Mouse (Mus musculus): ENCODE measurements around the gene Pomt2. TPM values are rescaled to one million over a fixed set of nuclear protein-coding genes. Genes with fewer than 3 reads are reported as not detected.
"Not testable (repeated sequence)": the region's sequence is repeated elsewhere in the genome, so short reads cannot be mapped to it uniquely, and the experiment has no call there.

Gene Pomt2
- total and polyA plus RNA-seq, 2 experiments from 2014 or later: 12.0 to 40.7 TPM

GRCm38 (mm10) chr12:87160815-87161214 lies 13.0 kb upstream of the Pomt2 start:
- peaks cover 5% of the 10 kb centered on the region; the same call in 1 of the 2 replicates for H3K36me3 ChIP-seq (ENCODE audit: insufficient read depth, low read length)
- no peak overlapping the region for H3K4me2 ChIP-seq (ENCODE audit: low read depth, low read length)
- no peaks in the 10 kb centered on the region for H3K4me1 ChIP-seq (ENCODE audit: insufficient read depth, low read length)
- H3K4me3 ChIP-seq (ENCODE audit: low read length): no peak overlapping the region
- H3K9ac ChIP-seq (replicated peaks; ENCODE audit: low read length): no peak overlapping the region
- TF ChIP-seq CTCF (IDR thresholded peaks at IDR 0.05; ENCODE audit: low read depth): no peak
- WGBS: 89% methylated on average over 5 of the region's 5 CpGs
- ATAC-seq (no peak), DNase-seq (ENCODE audit: low spot score) (no peak)
- H3K27me3 ChIP-seq (ENCODE audit: insufficient read depth, low read length): no peaks in the 10 kb centered on the region
- H3K27ac ChIP-seq: no peak overlapping the region
- no peaks in the 10 kb centered on the region for H3K9me3 ChIP-seq (ENCODE audit: low read length)

GRCm38 (mm10) chr12:87160310-87160709 lies 12.5 kb upstream of the Pomt2 start:
- no peaks in the 10 kb centered on the region for H3K9me3 ChIP-seq (ENCODE audit: low read length)
- WGBS: 88% methylated on average over 1 of the region's 1 CpGs
- DNase-seq (ENCODE audit: low spot score): no peak
- H3K4me1 ChIP-seq (ENCODE audit: insufficient read depth, low read length): no peaks in the 10 kb centered on the region
- no peak overlapping the region for H3K4me2 ChIP-seq (ENCODE audit: low read depth, low read length)
- peaks cover 5% of the 10 kb centered on the region; the same call in 1 of the 2 replicates for H3K36me3 ChIP-seq (ENCODE audit: insufficient read depth, low read length)
- TF ChIP-seq CTCF (IDR thresholded peaks at IDR 0.05; ENCODE audit: low read depth): no peak
- no peak overlapping the region for H3K9ac ChIP-seq (replicated peaks; ENCODE audit: low read length)
- no peak overlapping the region for H3K4me3 ChIP-seq (ENCODE audit: low read length)
- no peak for ATAC-seq
- H3K27ac ChIP-seq: no peak overlapping the region
- H3K27me3 ChIP-seq (ENCODE audit: insufficient read depth, low read length): no peaks in the 10 kb centered on the region

DNA sequence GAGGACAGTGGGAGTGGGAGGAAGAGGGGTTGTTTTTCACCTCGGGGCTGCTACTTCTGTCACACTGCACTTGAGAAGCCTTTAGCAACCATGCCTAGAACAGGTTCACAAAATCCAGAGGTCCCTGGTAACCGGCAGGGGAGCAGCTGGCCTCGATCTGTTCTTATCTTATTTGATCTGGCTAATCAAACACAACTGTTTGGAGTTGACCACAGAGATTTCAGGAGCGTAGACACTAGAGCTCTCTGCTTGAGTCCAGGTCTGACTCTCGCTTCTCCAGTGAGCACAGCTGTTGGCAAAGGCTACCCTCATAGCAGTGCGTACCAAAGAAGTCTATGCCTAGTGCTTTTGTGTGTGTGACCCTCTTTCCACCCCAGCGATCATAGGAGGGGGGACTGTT lies 10.3 kb upstream of the Pomt2 start:
- Histone ChIP-seq H3K36me3 (ENCODE audit: insufficient read depth, low read length) (peaks cover 5% of the 10 kb centered on the region; the same call in 1 of the 2 replicates), H3K9ac (replicated peaks; ENCODE audit: low read length) (no peak overlapping the region), H3K4me2 (ENCODE audit: low read depth, low read length) (no peak overlapping the region), H3K4me1 (ENCODE audit: insufficient read depth, low read length) (no peaks in the 10 kb centered on the region), H3K27ac (no peak overlapping the region), H3K27me3 (ENCODE audit: insufficient read depth, low read length) (no peaks in the 10 kb centered on the region), H3K4me3 (ENCODE audit: low read length) (no peak overlapping the region), H3K9me3 (ENCODE audit: low read length) (no peaks in the 10 kb centered on the region)
- no peak for TF ChIP-seq CTCF (IDR thresholded peaks at IDR 0.05; ENCODE audit: low read depth)
- WGBS: 73% methylated on average over 7 of the region's 7 CpGs
- DNase-seq (ENCODE audit: low spot score) (no peak), ATAC-seq (no peak)

GRCm38 (mm10) chr12:87157361-87157760 lies 9.6 kb upstream of the Pomt2 start:
- H3K9ac ChIP-seq (replicated peaks; ENCODE audit: low read length): no peak overlapping the region
- TF ChIP-seq CTCF (IDR thresholded peaks at IDR 0.05; ENCODE audit: low read depth): no peak
- no peaks in the 10 kb centered on the region for H3K9me3 ChIP-seq (ENCODE audit: low read length)
- H3K27ac ChIP-seq: no peak overlapping the region
- 64% methylated on average over 4 of the region's 4 CpGs for WGBS
- no peak overlapping the region for H3K4me2 ChIP-seq (ENCODE audit: low read depth, low read length)
- ATAC-seq (no peak), DNase-seq (ENCODE audit: low spot score) (no peak)
- no peak overlapping the region for H3K4me3 ChIP-seq (ENCODE audit: low read length)
- no peaks in the 10 kb centered on the region for H3K27me3 ChIP-seq (ENCODE audit: insufficient read depth, low read length)
- no peaks in the 10 kb centered on the region for H3K4me1 ChIP-seq (ENCODE audit: insufficient read depth, low read length)
- H3K36me3 ChIP-seq (ENCODE audit: insufficient read depth, low read length): 0 out of 2 replicates have a peak, but pooled peaks cover 3% of the 10 kb centered on the region

- WGBS: 88% methylated on average over 4 of the region's 4 CpGs
- not testable (repeated sequence) for ATAC-seq
Observed at GRCm38 (mm10) chr12:87154448-87154847, 6.7 kb upstream of the Pomt2 start.

DNA sequence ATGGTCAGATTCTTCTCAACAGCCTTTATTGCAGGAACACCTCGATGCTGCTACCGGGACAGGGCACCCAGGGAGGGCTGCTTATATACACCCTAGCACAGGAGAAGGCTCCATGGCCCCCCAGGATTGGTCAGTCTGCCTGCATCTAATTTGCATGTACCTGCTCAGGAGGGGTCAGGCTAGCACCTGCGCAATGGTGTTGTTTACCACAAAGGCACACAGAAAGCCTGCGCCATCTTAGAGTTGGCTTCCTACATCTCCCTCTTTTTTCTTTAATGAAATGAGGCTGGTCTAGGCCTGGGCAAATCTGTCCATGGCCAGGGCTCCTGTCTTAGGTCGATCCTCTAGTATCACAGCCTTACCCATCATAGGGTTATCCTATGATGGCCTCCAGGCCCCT lies 1.7 kb upstream of the Pomt2 start:
- Histone ChIP-seq H3K4me3 (ENCODE audit: low read length) (no peak overlapping the region), H3K27ac (no peak overlapping the region), H3K9me3 (ENCODE audit: low read length) (no peaks in the 10 kb centered on the region), H3K27me3 (ENCODE audit: insufficient read depth, low read length) (no peaks in the 10 kb centered on the region), H3K4me2 (ENCODE audit: low read depth, low read length) (no peak overlapping the region), H3K4me1 (ENCODE audit: insufficient read depth, low read length) (peaks cover 13% of the 10 kb centered on the region), H3K36me3 (ENCODE audit: insufficient read depth, low read length) (no peaks in the 10 kb centered on the region), H3K9ac (replicated peaks; ENCODE audit: low read length) (no peak overlapping the region)
- no peak for TF ChIP-seq CTCF (IDR thresholded peaks at IDR 0.05; ENCODE audit: low read depth)
- no peak for DNase-seq (ENCODE audit: low spot score)
- 98% methylated on average over 5 of the region's 5 CpGs for WGBS
- ATAC-seq: no peak

More at GRCm38 (mm10) chr12:87154448-87154847, 6.7 kb upstream of the Pomt2 start:
- not testable (repeated sequence) for H3K9ac ChIP-seq (replicated peaks; ENCODE audit: low read length); H3K36me3 ChIP-seq (ENCODE audit: insufficient read depth, low read length); H3K9me3 ChIP-seq (ENCODE audit: low read length); H3K27ac ChIP-seq; H3K4me3 ChIP-seq (ENCODE audit: low read length); DNase-seq (ENCODE audit: low spot score); H3K27me3 ChIP-seq (ENCODE audit: insufficient read depth, low read length); H3K4me2 ChIP-seq (ENCODE audit: low read depth, low read length); H3K4me1 ChIP-seq (ENCODE audit: insufficient read depth, low read length)

GRCm38 (mm10) chr12:87148136-87148535 lies 368 bp upstream of the Pomt2 start:
- no peak for DNase-seq (ENCODE audit: low spot score)
- Histone ChIP-seq H3K36me3 (ENCODE audit: insufficient read depth, low read length) (no peaks in the 10 kb centered on the region), H3K27me3 (ENCODE audit: insufficient read depth, low read length) (no peaks in the 10 kb centered on the region), H3K4me2 (ENCODE audit: low read depth, low read length) (peak overlapping the region; percentile 74), H3K4me3 (ENCODE audit: low read length) (peak overlapping the region; percentile 63), H3K4me1 (ENCODE audit: insufficient read depth, low read length) (peaks cover 13% of the 10 kb centered on the region), H3K9me3 (ENCODE audit: low read length) (no peaks in the 10 kb centered on the region), H3K9ac (replicated peaks; ENCODE audit: low read length) (peak overlapping the region; percentile 70), H3K27ac (peak overlapping the region; percentile 90)
- TF ChIP-seq CTCF (IDR thresholded peaks at IDR 0.05; ENCODE audit: low read depth): no peak
- 27% methylated on average over 15 of the region's 15 CpGs for WGBS
- ATAC-seq: no peak
